Mouse (Mus musculus): Measurements from ENCODE around the gene Usp13.

- TF ChIP-seq CTCF (IDR thresholded peaks at IDR 0.05; ENCODE audit: borderline replicate concordance, control insufficient read depth, extremely low read depth, insufficient read depth, low read length, poor library complexity) = no peak
- no peak for TF ChIP-seq POLR2A (IDR thresholded peaks at IDR 0.05; ENCODE audit: control insufficient read depth, extremely low read depth, insufficient read depth, low read length, poor library complexity)
Observed at GRCm38 (mm10) chr3:32817357-32818326, at the start of gene Usp13.
